Mouse (Mus musculus) MEL (cell line): ENCODE results near the gene C77080.

ENCODE experiments used
- BHLHE40 ChIP-seq: IDR thresholded peaks from 2 replicates; pipeline ENCODE4 v1.6.1; 2012; ENCODE audit warnings: low read depth, mild to moderate bottlenecking, inconsistent platforms, low read length, improper control_type of control experiment, borderline replicate concordance
- CTCF ChIP-seq, 3 experiments: IDR thresholded peaks in 2 of 3; conservative IDR thresholded peaks in 1 of 3; 2 replicates each; pipeline ENCODE4 v1.5.1; 2011 to 2012; ENCODE audit warnings: low read length in 3 of 3, low read depth in 2 of 3, mild to moderate bottlenecking in 2 of 3, improper control_type of control experiment in 1 of 3, inconsistent platforms in 1 of 3, mixed read lengths in 1 of 3, moderate library complexity in 1 of 3; ENCODE audit not compliant: control insufficient read depth in 1 of 3, insufficient read depth in 1 of 3, poor library complexity in 1 of 3, severe bottlenecking in 1 of 3
- EP300 ChIP-seq, 2 experiments: IDR thresholded peaks; 2 replicates each; pipeline ENCODE4 v1.6.1; 2011; ENCODE audit warnings: improper control_type of control experiment in 2 of 2, low read length in 2 of 2, low read depth in 1 of 2, mild to moderate bottlenecking in 1 of 2
- GATA1 ChIP-seq: IDR thresholded peaks from 2 replicates; pipeline ENCODE4 v1.6.1; 2011; ENCODE audit warnings: low read depth, low read length, improper control_type of control experiment
- HCFC1 ChIP-seq: IDR thresholded peaks from 2 replicates; pipeline ENCODE4 v1.6.1; 2012; ENCODE audit warnings: low read depth, mild to moderate bottlenecking, inconsistent platforms, low read length, improper control_type of control experiment, moderate library complexity
- MAZ ChIP-seq: IDR thresholded peaks from 2 replicates; pipeline ENCODE4 v1.6.1; 2012; ENCODE audit warnings: low read depth, mild to moderate bottlenecking, inconsistent platforms, low read length, improper control_type of control experiment
- ZNF384 ChIP-seq: IDR thresholded peaks from 2 replicates; pipeline ENCODE4 v1.6.1; 2012; ENCODE audit warnings: low read depth, mild to moderate bottlenecking, inconsistent platforms, low read length, improper control_type of control experiment

DNA sequence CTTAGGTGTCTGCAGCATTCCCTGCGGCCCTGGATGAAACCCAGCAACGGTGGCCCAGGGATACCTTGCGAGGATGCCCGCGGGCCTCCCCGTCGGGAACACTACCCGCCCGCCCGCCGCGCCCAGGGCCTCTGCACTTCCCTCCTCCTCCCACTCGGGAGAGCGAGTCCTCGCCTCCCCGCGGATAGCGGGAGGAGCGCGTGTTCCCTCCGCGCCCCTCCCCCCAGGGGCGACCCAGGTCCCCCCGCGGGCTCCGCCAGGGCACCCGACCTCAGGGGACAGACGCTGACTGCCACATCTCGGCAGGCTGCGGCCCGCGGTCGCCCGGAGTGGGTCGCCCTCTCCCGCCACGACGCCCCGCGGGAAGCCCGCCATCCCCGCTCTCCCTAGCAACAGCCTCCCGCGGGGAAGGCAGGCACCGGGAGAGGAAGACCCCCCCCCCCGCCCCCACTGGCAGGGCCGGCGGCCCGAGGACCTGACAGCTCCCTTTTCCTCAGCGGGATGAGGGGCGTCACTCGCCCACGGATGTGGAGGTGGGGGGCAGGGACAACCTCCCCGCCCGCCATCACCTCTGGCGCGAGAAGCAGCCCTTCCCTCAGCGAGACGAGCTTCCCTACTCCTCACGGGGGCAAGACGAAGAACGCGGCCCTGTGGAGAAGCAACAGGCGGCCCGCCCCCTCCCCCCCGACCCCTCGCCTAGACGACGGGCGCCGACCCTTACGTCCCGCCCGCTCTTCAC lies 72.2 kb downstream of the C77080 start:
- TF ChIP-seq ZNF384 (no peak), MAZ (no peak), CTCF (IDR thresholded peaks at IDR 0.05 in 2 of 3, conservative IDR thresholded peaks at IDR 0.05 in 1 of 3; ENCODE audit: control insufficient read depth in 1 of 3, insufficient read depth in 1 of 3, low read depth in 2 of 3, low read length in 3 of 3, poor library complexity in 1 of 3, severe bottlenecking in 1 of 3) (no peak), HCFC1 (no peak), GATA1 (no peak), BHLHE40 (no peak), EP300 (IDR thresholded peaks at IDR 0.05; ENCODE audit: low read depth in 1 of 2, low read length in 2 of 2) (no peak)
